Mouse (Mus musculus): ENCODE data around the gene Cela1.

Gene Cela1

DNA sequence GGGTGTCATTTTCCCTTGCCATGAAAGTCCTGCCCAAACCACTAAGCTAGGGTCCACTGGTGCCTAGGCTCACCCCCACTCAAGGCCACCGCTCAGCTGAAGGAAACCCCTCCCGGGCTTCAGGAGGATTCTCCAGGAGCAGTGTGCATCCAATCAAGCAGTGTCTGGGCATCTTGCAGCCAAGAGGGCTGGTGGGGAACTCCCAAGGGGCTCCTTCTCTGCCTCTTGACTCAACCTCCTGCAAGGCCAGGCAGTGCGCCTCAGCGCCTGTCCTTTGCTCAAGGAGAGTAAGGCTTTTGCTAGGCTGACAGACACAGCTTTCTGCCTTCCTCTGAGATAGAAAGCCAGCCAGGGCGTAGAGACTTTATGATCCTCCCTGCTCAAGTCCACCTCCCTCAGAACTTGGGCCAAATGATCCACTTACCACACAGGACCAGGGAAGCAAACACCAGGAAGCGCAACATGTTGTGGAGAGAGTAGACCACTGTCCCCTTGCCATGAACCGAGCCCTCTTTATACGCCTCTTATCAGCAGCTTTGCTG lies at the start of gene Cela1:
Gene Cela1 (minus strand): TSS at position 492 of the 542 bp plus-strand sequence.
- no peak for DNase-seq (ENCODE audit: low spot score)

DNA sequence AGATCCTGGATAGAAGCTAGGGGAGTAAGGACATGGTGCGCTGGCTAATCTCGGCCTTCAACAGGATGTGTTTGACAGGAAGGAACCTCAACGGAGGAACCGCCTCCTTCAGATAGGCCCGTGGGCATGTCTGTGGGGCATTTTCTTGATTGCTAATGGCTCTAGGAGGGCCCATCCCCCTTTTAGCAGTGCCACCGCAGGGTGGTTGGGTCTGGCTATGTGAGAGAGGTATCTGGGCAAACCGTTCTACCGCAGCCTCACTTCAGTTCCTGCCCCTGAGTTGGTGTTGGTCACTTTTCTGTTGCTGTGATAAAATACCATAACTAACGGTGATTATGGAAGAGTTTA lies 48.2 kb upstream of the Cela1 start:
- no peak for DNase-seq (ENCODE audit: low spot score)

- DNase-seq (ENCODE audit: low spot score) = no peak
Measured at GRCm38 (mm10) chr15:100735095-100735952, 47.6 kb upstream of the Cela1 start.

- DNase-seq (ENCODE audit: low spot score) = no peak
Measured at GRCm38 (mm10) chr15:100732580-100732979, 44.9 kb upstream of the Cela1 start.

DNA sequence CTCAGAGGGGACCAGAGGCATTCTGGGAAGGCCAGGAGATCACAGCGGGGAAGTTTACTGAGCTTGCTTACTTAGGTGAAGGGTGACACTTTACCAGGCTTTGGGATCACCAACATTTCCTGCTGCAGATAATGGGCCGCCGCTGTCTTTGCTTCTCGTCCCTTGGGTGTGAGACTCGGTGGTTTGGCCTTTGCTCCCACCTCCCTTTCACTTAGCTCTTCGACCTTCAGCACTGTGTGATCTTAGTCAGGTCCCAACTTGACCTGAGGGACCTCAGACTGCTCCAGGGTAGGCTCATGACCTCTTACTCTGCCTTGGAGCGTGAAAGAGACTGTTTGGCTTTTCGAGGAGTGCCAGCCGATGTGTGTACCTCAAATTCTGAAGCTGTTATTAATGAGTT lies 43.4 kb upstream of the Cela1 start:
- no peak for DNase-seq (ENCODE audit: low spot score)

- no peak for DNase-seq (ENCODE audit: low spot score)
Measured at GRCm38 (mm10) chr15:100729281-100729985, 41.7 kb upstream of the Cela1 start, which contains the start of gene Galnt6. Galnt6 (minus strand) TSS chr15:100729376.

GRCm38 (mm10) chr15:100728586-100728985 lies 40.9 kb upstream of the Cela1 start:
- DNase-seq (ENCODE audit: low spot score) = no peak

DNA sequence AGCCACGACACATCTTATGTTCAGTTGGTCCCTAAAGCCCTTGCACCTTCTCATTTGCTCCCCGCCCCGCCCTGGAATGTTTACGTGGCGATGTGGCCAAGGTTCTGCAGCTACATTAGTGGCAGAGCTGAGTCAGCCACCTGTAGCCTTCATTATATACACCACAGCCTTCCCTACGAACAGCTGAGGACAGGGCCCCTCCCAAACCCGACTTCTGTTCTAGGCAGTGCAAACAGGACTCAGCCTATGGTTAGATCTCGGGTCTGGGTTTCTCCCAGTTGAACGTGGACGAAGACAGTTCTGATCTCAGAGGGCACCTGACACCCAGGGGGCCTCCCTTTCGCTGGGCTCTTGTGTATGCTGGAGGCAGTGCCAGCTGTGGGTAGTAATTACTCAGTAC lies 40.1 kb upstream of the Cela1 start:
- no peak for DNase-seq (ENCODE audit: low spot score)

- DNase-seq (ENCODE audit: low spot score) = no peak
Measured at GRCm38 (mm10) chr15:100726721-100727120, 39.0 kb upstream of the Cela1 start.

DNA sequence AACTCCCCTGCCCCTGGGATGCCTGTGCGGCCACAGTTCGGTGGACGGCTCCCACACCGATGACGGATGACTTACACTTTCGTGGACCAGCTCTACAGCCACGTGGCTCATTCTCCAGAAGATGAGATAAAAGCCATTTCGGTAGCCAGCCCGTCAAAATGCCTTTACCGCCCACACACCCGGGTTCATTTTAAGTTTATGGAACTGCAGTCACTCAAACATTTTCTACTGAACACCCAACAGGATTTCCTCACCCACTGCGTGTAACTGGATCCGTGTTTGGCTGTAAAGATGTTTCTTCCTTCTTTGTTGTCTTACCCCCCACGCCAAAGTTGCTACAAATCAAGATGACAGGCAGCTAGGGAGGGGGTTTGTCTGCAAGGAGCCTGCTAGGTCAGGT lies 35.8 kb upstream of the Cela1 start:
- DNase-seq (ENCODE audit: low spot score) = no peak

DNA sequence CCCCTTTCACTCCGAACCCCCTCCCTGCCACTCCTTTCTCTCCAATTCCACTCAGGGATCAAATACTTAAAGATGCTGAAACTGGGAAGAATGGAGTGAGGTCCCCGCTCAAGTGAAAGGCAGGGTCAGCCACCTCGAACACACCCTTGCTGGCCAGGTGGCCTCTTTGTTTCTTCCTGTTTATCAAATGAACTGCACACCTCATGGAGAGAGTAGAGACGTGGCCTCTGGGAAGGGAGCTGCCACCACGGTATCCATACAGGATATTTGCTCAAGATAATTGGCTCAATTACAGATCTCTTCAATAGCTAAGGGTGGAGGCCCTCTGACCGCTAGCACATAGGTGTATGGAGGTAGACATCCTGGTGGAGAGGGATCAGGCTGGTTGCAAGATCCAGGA lies 34.8 kb upstream of the Cela1 start:
- DNase-seq (ENCODE audit: low spot score) = no peak

- no peak for DNase-seq (ENCODE audit: low spot score)
Measured at GRCm38 (mm10) chr15:100722026-100722425, 34.3 kb upstream of the Cela1 start.

DNA sequence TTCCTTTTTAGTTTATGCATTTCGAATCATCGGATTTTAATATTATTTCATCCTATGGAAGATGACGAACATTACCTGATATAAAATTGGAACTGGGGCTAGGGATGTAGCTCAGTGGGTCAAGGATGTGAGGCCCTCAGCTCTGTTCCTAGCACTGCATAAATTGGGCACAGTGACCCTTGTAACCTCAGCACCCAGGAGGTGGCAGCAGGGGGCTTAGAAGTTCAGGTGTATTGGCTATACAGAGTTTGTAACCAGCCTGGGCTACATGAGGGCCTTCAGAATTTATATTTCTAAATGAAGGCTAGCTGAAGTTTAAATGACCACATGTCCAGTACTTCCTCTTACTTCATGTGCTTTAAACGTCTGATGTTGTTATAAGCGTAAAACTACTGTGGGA lies 33.7 kb upstream of the Cela1 start:
- DNase-seq (ENCODE audit: low spot score) = no peak

DNA sequence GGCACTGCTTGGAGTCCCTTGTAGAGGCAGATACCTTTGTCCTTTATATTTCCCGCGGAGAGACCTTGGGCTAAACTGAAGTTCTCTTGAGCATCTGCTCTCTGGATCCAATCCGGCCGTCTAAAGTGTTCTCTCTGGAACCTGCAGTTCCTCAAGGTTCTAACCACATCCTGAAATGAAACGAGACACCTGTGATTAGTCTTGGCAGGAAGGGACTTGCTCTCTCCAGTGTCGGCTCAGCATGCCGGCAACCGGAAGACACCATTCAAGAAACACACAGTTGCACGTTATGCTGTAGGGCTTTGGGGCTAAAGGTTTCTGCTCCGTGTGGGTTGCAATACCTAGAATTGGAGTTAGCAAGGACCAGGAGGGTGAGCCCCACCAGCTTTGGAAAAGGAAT lies 32.3 kb upstream of the Cela1 start:
- DNase-seq (ENCODE audit: low spot score) = no peak

DNA sequence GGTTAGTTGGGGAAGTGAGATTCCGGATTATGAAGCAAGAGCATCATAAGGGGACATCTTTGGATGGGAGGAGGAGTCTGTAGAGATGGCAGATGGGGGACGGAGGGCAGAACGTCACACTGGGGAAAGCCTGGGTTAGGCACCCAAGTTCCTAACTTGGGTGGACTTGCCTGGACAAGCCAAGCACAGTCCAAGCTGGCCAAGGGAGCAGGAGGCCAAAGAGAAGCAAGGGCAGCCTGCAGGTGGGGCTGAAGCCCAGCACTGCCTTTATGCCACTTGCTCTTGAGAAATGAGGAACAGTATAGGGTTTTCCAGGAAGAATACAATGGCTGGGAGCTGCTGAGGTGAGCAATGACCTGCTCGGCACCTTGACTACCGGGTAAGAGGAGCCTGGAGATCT lies 31.5 kb upstream of the Cela1 start:
- no peak for DNase-seq (ENCODE audit: low spot score)

- DNase-seq (ENCODE audit: low spot score) = no peak
Measured at GRCm38 (mm10) chr15:100718572-100718971, 30.9 kb upstream of the Cela1 start.

DNA sequence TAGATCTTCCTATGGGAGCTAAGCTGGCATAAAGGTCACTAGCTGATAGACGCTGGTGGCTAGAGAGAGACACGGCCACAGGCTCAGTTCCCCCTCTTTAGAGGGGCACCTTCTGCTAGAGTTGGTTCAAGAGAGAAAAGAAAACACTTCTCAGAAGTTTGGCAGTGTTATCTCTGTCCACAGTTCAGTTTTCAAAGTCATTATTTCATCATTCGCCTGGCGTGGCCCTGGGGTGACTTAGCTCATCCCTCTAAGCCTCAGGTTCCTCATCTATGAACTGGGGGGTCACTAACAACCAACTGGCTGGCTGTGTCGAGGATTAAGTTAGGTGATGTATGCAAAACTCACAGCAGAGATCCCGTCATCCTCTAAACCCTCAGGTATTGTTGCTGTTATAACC lies 30.2 kb upstream of the Cela1 start:
- no peak for DNase-seq (ENCODE audit: low spot score)

DNA sequence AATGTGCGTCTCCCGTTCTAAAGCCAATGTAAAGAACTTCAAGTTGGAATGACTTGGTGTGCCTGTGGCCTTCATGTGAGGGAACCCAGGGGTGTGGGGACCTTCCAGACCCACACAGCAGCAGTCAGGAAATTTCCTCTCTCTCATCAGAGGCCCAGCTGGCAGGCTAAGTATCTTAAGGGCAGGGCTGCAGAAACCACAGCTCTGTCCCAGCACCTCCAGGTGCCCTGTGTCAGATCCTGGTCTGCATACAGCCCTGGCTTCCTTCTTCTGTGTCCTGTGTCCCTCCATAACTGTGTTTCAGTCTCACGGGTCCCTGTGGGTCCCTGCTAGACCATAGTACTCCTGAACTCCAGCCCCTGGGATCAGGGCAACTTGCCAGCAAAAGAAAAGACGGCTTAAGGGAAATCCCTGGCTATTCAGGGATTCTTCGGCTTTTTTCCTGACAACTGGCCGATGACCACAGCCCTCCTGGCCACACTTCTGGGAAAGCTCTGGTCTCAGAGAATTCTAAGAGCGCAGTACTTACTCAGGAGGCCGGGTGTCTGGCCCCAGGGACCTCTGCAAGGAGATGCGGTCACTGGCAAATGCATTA lies 27.8 kb upstream of the Cela1 start:
- DNase-seq (ENCODE audit: low spot score) = no peak

GRCm38 (mm10) chr15:100714470-100714869 lies 26.7 kb upstream of the Cela1 start:
- no peak for DNase-seq (ENCODE audit: low spot score)

DNA sequence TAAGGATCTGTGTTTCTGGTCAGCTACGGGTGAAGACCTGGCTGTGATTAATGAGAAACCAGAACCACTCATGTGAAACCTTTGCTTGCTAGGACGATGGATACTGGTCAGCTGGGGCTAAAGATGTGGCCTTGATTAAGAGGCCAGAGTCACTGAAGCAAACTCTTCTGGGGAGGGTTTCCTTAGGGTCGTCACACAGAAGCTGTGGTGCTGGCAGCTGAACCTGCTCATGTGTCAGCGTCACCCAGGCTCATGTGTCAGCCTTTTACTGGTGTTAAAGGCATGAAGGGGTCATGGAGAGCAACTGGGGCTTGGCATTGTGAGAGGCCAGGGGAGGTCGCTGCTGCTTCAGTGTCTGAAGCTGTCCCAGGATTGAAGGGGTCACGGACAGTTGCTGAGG lies 23.1 kb upstream of the Cela1 start:
- DNase-seq (ENCODE audit: low spot score) = no peak

DNA sequence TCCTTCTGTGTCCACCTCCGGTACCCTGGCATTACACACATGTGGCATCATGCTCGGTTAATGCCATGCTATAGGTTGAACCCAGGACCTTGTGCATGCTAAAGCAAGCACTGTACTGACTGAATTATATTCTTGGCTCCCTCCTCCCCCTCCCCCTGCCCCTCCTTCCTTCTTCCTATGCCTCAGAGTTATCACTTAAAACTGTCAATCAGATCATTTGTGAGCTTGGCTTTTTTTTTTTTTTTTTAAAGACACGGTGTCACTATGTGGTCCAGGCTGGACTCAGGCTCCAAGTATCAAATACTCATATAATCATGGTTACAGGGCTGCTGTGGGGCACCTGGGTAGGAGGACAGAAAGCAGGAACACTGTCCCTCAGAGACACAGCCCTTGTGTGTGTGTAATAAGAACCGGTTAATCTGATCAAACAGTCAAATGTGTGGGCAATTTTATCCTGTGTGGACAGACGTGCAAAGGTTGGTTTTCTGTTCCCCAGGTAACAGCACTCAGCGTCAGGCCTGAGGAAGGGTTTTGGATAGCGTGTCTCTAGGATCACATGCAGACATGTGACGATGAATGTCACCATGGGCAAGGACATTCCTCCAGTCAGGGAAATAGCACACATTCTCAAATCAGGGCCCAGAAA lies 20.8 kb upstream of the Cela1 start:
- DNase-seq (ENCODE audit: low spot score) = no peak

DNA sequence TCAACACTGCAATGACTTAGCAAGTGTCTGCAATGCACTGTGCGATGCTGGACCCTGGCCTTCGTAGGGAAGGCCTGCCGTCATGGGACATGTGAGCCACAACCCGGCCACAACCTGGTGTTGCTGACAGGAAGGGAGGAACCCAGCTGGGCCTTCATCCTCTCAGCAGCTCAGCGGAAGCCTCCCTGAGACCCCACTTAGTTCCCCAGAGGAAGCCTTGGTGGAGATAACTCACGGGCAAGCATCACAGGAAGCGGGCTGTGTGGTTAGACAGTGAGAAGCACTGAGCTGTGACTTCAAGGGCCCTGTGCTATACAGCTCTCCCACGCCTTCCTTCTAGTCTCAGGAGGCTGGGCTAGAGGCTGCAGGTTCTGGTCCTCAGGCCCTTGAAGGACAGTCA lies 18.5 kb upstream of the Cela1 start:
- DNase-seq (ENCODE audit: low spot score) = no peak
